Mouse (Mus musculus) heart, postnatal 36 days (tissue): Measurements from ENCODE around the gene Capzb. TPM values are rescaled to one million over a fixed set of nuclear protein-coding genes. Genes with fewer than 3 reads are reported as not detected.
A peak's percentile ranks its signal among the peaks of the same experiment; 100 is the strongest.

Experiments
- DNase-seq, 2 experiments: peaks; one replicate each; pipeline ENCODE4 v3.0.0; 2021 to 2022
- intact Hi-C: fragments of 180-260 bp; cut with DNase I; formaldehyde crosslinking; loops from one replicate; pipeline ENCODE4 v1.15.1; 2025
- total RNA-seq, 2 experiments: library from RNA; stranded (reverse); gene quantifications; 2 replicates each; pipeline ENCODE4 v1.2.3; 2021

The Capzb gene
- total RNA-seq, 2 experiments from 2014 or later = 393 to 443 TPM

- DNase-seq = peak; percentile 67 to 70
- intact Hi-C loops = loop anchor here (2.0 to 5.0 kb wide), 2 partner anchors 16 to 145 kb away; no protein-coding TSS in a partner anchor
Measured at GRCm38 (mm10) chr4:139232479-139233145, 39.9 kb downstream of the Capzb start.

GRCm38 (mm10) chr4:139233146-139233495 lies 40.4 kb downstream of the Capzb start:
- intact Hi-C loops = loop anchor here (2.0 to 5.0 kb wide), 2 partner anchors 16 to 146 kb away; no protein-coding TSS in a partner anchor

GRCm38 (mm10) chr4:139233755-139234254 lies 41.1 kb downstream of the Capzb start:
- intact Hi-C loops = loop anchor here (2.0 to 5.0 kb wide), 2 partner anchors 17 to 147 kb away; no protein-coding TSS in a partner anchor
- DNase-seq = no peak

More at GRCm38 (mm10) chr4:139233146-139233495, 40.4 kb downstream of the Capzb start:
- peak in 1 of 2 experiments; percentile 62 for DNase-seq

GRCm38 (mm10) chr4:139234261-139234660 lies 41.6 kb downstream of the Capzb start:
- intact Hi-C loops = loop anchor here (5.0 kb wide), 1 partner anchor 147 kb away; no protein-coding TSS in a partner anchor
- no peak for DNase-seq

DNA sequence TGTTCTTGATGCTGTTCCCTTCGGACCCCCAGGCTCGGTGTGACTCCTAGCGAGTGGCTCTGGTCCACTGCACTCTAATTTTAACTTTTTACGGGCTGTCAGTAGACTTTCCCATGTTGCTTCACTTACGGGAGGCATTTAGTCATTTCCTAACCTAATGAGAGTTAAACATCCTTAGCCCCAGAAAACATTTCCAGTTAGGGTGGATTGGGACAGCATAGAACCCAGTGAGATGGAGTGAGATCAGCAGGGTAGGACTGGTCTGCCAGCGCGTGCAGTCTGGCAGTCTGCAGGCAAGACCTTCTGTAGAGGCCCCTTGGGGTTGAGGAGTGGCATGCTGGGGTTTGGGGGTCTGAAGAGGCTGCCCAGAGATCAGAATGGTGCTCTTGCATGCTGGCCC lies 42.9 kb downstream of the Capzb start:
- intact Hi-C loops = no loop called here
- no peak for DNase-seq

- intact Hi-C loops = loop anchor here (1.0 kb wide), 1 partner anchor 262 kb away; no protein-coding TSS in a partner anchor
- no peak for DNase-seq
Measured at GRCm38 (mm10) chr4:139238612-139239011, 45.9 kb downstream of the Capzb start.

- intact Hi-C loops = no loop called here
- DNase-seq = no peak
Measured at GRCm38 (mm10) chr4:139240334-139240733, 47.6 kb downstream of the Capzb start.

DNA sequence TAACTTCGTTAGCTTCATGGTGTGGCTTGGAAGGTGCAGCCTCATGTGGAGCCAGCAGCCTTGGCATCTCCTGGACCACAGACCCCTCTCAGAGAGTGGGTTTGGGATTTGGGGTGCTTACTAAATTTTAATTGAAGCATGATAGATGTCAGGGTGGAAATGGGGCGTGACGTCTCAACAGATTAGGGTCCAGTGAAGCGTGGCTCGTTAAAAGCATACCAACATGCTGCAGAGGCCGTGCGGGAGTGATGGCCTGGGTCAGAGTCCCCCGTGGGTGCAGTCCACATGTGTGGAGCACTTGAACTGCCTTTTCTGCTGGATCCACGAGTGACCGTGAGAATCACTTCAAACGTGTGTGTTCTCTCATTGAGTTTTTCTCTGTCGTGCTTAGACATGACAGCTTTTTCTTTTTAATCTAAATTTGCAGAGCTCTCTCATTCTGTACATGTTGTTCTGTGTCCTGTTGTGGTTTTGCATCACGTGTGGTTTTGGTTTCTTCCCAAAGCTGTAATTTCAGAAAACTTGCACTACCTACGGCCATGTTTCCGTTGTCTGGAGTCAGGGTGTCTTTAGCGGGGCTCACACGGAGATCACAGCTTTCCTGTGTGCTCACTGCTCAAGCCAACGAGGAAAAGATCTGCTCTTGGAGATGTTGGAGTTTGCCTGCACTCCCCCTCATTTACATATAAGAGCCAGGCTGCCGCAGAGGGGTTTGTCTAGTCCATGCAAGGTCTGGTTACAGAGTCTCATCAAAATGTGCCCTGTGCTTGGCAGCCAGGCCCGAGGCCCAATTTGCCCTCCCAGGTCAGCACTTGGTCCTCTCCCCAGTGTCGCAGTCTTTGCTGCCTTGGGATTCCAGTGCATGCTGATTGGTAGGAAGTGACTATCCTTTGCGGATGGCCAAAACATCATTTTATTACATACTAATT lies 49.2 kb downstream of the Capzb start:
- no peak for DNase-seq
- intact Hi-C loops = no loop called here

DNA sequence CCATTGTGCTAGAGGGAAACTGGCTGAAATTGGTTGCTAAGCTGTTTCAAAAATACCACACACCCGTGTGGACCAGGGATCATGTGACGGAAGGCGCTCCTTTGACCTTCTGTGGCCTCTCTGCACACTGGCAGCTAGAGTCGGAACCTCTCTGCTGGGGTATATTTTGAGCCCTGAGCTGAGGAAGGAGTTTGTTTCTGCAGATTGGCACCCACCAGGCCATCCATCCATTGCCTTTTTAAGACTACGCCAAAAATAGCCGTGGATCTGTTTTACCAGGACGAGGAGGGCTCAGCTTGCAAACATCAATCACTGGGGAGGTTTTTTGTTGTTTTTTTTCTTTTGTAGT lies 49.9 kb downstream of the Capzb start:
- DNase-seq = peak in 1 of 2 experiments; percentile 46
- intact Hi-C loops = no loop called here

- DNase-seq = no peak
- intact Hi-C loops = no loop called here
Measured at GRCm38 (mm10) chr4:139244176-139244575, 51.5 kb downstream of the Capzb start.

DNA sequence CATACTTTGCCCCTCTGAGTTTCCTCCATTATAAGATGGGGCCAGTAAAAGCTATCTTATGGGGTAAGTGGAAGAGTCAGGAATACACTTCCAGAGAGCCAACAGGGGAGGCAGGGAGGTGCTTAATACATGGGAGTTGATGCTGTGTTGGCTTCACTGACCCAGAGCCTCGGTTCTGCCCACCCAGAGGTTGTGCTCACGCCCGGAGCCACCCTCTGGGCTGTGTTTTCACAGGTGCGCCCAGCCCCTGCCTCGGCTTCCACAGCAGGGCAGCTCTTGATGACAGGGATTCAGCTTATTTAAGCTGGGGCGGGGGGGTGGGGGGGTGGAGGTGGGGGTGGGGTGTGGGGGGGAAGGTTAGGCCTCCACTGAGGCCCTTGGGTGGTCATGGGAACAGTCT lies 52.1 kb downstream of the Capzb start:
- intact Hi-C loops = no loop called here

GRCm38 (mm10) chr4:139245534-139245933 lies 52.8 kb downstream of the Capzb start:
- intact Hi-C loops = no loop called here
- DNase-seq = no peak

More for the DNA sequence above, 52.1 kb downstream of the Capzb start:
- no peak for DNase-seq

DNA sequence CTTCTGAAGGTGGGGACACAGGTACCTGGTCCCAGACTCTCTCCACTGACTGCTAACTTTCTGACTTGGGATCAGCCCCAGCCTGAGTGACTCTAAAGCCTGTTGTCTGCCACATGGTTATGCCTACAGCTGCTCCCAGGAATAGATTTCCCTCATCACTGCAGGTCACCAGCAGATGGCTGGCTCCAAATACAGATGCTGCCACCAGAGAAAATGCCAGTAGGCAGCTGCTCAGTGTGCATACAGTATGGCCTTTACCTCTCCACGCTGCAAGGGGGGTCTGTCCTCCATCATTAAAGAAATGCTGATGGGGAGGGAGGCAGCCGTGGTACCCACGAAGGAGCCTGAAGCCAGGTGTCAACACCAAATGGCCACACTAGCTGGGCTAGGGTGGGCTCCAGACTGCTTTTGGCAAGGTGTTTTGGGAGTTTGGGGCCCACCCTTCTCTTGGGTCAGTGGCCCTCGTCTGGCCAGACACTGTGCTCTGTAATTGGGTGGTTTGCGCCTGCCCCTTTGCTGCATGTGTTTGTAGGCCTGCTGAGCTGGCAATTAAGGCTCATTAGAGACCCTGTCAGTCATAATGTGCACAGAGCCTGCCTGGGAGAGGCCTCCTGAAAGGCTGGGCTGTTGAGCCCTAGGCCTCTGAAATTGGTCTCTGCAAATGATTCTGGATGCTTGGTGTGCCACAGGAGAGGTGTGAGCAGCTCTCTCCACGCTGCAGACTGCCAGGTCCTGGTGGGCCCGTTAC lies 53.6 kb downstream of the Capzb start:
- intact Hi-C loops = no loop called here
- DNase-seq = no peak

GRCm38 (mm10) chr4:139247966-139248365 lies 55.3 kb downstream of the Capzb start:
- no peak for DNase-seq
- intact Hi-C loops = no loop called here

DNA sequence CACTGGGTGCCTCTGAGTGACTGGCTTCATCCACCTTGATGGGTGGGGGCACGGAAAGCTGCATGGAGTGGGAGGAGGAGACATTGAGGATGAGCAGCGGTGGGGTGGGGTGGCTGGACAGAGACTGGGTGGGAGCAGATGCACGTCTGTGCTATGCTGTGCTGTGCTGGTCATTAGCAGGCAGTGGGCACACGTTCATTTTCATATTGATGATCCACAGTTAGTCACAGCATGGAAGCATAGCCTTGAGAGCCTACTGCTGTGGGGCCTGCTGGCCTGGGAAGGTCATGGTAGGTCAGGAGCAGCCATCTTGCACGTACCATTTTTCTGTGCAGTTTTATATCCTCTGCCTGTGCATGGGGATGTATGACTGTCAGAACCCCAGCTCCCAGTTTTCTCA lies 56.0 kb downstream of the Capzb start:
- intact Hi-C loops = no loop called here
- DNase-seq = no peak

GRCm38 (mm10) chr4:139250043-139250442 lies 57.3 kb downstream of the Capzb start:
- DNase-seq = no peak
- intact Hi-C loops = loop anchor here (5.0 to 10.0 kb wide), 3 partner anchors 58 to 335 kb away; partner anchors contain the start of genes Capzb, Minos1 and Otud3

DNA sequence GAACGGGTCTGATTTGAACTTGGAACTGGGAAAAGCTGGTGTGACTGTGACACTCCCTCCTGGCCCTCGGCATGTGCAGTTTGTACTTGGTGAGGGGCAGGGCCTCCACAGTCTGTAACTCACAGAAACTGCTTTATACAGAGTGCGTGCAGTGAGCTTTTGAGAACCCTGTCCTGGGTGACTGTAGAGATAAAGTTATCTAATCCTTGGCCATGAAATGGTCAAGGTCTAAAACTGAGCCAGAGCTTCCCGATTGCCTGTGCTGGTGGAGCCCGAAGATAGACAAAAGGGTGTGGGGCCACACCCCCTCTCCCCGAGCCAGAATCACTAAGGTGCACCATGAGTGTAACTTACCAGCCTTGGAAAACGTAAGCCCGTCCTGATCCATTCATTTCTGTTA lies 58.2 kb downstream of the Capzb start:
- intact Hi-C loops = loop anchor here (5.0 to 10.0 kb wide), 3 partner anchors 59 to 336 kb away; partner anchors contain the start of genes Capzb, Minos1 and Otud3
- no peak for DNase-seq

- intact Hi-C loops = loop anchor here (1.0 to 10.0 kb wide), 4 partner anchors 60 to 337 kb away; partner anchors contain the start of genes Capzb, Minos1 and Otud3
Measured at GRCm38 (mm10) chr4:139252051-139252760, 59.5 kb downstream of the Capzb start.

GRCm38 (mm10) chr4:139253206-139253605 lies 60.5 kb downstream of the Capzb start:
- intact Hi-C loops = loop anchor here (5.0 to 10.0 kb wide), 3 partner anchors 61 to 338 kb away; partner anchors contain the start of genes Capzb, Minos1 and Otud3
- no peak for DNase-seq

More at GRCm38 (mm10) chr4:139252051-139252760, 59.5 kb downstream of the Capzb start:
- DNase-seq = peak; percentile 85 to 86
